Mouse (Mus musculus) layer of hippocampus, postnatal 14 days (tissue): Measurements from ENCODE around the gene Zxdc. TPM values are rescaled to one million over a fixed set of nuclear protein-coding genes. Genes with fewer than 3 reads are reported as not detected.
A peak's percentile ranks its signal among the peaks of the same experiment; 100 is the strongest.

ENCODE experiments used
- DNase-seq, 2 experiments: peaks; one replicate each; pipeline ENCODE4 v3.0.0; 2021 to 2022; ENCODE audit warnings: low spot score in 2 of 2, mixed read lengths in 1 of 2
- long read RNA-seq, 2 experiments: library from polyadenylated mRNA; stranded (forward); transcript quantifications; one replicate each; pipeline ENCODE4 v2.0.0; 2021
- total RNA-seq, 2 experiments: library from RNA; stranded (reverse); gene quantifications; 2 replicates each; pipeline ENCODE4 v1.2.3; 2021

The Zxdc gene
- total RNA-seq: 10 to 100 TPM; 25.2 to 29.8 TPM
- long read RNA-seq, experiment 1, full-length matches to known transcripts: 11 of 15 reads
- long read RNA-seq, experiment 1, partial matches to known transcripts: 2 of 15 reads
- long read RNA-seq, experiment 1, other reads (novel, unspliced or antisense): 2 of 15 reads
- long read RNA-seq, experiment 2, full-length matches to known transcripts: 18 of 23 reads
- long read RNA-seq, experiment 2, partial matches to known transcripts: 1 of 23 reads
- long read RNA-seq, experiment 2, other reads (novel, unspliced or antisense): 4 of 23 reads

DNA sequence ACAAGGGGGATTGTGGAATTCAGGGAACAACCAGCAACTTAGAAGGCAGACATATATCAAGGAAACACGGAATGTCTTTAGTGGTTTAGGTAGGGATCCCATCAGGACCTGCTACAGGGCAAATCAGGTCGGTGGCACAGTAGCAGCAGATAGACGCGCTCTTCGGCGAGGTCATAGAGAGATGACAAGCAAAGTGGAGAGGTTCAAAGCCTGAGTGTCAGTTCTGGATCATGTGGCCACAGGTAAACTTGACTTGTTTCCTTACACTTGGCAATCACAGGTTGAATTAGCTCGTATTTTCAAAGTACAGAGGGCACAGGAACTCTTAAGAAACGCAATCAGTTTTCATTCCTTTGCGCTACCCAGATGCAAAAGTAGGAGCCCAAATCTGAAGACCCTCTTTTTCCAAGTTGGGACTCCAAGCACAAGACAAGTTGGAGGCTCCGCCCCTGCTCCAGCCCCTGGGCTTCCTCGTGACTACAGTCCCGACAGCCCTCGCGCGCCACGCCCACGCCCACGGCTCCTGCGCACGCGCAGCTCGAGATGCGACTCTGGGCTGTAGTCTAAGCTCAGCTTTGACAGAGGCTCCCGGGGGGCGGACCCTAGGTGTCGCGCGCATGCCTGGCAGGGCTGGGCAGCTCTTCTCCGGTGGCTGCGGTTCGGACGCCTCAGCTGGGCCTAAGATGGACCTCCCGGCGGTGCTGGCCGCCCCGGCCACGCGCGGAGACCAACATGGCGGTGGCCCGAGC lies at the start of gene Zxdc:
Gene Zxdc (plus strand): TSS at position 517 of the 749 bp plus-strand sequence.
- DNase-seq: peak; percentile 99 to 100

DNA sequence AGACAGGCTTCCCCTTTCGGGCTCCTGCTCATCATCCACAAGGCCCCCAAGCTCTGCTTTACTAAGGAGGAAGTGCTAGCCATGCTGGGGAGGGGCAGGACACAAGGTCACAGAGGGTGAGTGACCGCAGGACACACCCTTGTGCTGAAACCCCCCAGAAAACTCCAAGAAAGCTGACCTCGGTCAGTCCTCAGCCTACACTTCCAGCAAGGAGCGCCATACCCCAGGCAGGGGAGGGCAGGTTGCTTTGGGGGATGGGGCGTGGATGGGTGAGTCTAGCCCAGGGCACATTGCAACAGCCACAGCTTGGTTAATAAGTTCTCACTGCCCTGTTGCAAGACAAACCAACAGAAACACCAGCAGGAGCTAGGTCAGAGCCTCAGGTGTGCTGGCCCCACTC lies 48.9 kb upstream of the Zxdc start:
- DNase-seq: no peak

DNA sequence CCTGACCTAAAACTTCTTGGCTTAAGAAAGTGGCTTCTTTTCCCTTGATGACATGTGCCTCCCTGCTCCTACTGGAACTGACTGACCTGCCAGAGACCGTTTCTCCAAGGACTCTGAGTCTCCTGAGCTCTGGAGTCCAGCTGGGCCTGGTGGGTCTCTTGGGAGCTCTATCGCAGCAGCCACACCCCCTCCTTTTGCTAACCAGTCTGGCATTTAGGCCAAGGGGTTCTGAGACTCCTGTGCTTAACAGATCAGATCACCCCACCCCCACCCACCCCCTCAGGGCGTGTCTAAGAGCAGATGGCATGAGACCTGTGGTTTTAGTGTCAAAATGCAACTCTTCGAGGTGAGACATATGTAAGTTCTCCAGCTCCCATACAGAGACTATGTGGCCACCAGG lies 47.5 kb upstream of the Zxdc start:
- no peak for DNase-seq

DNA sequence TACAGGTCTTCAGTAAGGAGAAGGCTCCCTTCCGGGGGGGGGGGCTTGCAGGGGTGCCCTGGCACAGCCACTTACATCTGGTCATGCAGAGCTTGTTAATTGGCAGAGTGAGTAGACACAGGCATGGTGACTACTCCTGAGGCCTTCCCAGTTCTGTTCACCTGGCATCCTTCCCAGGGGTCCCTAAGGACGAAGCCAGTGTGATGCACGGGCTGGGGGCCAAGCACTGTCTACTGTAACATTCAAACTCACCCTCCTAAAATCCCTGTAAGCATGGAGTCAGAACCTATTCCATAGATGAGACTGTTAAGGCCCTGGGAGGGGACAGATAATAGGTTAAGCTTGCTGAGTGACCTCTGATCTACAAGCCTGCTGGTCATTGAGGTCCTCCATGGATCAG lies 45.3 kb upstream of the Zxdc start:
- DNase-seq: no peak

DNA sequence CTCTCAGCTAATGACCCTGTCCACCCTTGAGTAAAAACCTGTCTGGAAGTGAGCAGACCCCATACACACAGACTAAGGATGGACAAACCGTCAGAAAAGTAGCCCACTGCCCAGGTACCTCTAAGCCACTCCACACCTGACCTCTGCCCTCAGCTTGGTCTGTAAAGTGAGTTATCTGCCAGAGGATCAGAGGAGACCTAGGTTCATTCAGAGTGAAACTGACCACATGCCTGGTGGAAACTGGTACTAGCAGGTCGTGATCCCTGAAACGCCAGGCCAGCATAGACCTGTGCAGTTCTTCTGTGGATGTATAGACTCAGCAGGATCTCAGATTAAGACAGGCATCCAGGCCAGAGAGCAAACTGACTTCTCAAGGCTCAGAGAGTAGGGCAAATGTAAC lies 44.8 kb upstream of the Zxdc start:
- no peak for DNase-seq

DNA sequence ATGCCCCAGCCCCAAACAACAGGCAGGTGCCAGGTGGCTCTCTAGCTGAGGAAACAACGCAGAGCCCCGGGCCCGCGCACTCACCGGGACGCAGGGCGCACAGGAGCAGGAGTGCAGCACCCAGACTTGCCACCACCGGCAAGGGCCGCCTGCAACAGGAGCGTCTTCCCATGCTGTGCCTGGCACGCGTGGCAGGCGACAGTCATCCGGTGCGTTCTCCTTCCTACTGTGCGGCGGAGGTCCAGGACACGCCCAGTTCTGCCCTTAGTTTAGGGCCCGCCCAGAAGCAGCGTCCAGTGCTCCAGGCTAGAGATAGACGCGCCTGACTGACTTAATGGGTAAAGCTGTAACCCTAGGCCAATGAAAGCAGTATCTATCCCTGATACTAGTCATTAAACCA lies 44.3 kb upstream of the Zxdc start, which contains the start of gene Chst13:
Gene Chst13 (minus strand): TSS at position 195 of the 400 bp plus-strand sequence.
- no peak for DNase-seq

DNA sequence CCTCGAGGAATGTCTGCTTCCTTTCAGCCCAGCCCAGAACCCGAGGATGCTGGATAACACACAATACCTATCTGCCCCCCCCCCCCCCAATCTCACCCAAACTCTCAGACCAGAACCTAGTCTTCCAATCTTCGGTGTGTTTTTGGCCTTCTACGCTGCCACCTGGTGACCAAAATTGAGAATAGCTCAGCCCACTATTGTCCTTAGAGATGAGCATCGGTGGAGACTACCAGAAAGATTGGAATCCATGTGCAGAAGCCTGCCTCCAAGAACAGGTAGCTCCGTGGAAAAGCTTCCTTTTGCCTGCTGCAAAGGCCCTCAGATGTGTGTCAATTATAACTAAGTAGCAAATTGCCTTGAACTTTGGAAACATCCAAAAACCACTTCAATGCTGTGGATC lies 41.6 kb upstream of the Zxdc start:
- DNase-seq: peak; percentile 29 to 43

DNA sequence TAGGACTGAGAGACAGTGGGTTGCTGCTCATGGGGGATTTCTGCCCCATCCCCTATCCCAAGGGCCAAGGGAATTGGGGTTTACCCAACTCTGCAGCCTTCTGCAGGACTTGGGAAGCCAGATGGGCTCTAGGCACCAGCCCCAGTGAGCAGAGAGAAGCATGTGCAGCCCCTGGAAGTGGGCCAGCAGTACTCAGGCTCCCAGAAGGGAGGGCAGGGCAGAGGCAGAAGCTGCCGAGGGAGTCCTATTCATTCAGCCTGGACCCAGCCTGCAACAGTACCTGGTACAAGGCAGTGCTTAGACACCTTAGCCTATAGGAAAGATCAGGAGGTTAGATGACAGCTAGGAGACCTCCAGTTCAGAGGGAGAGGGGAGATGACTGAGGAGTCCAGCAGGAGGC lies 39.3 kb upstream of the Zxdc start:
- DNase-seq: peak; percentile 79 to 87

DNA sequence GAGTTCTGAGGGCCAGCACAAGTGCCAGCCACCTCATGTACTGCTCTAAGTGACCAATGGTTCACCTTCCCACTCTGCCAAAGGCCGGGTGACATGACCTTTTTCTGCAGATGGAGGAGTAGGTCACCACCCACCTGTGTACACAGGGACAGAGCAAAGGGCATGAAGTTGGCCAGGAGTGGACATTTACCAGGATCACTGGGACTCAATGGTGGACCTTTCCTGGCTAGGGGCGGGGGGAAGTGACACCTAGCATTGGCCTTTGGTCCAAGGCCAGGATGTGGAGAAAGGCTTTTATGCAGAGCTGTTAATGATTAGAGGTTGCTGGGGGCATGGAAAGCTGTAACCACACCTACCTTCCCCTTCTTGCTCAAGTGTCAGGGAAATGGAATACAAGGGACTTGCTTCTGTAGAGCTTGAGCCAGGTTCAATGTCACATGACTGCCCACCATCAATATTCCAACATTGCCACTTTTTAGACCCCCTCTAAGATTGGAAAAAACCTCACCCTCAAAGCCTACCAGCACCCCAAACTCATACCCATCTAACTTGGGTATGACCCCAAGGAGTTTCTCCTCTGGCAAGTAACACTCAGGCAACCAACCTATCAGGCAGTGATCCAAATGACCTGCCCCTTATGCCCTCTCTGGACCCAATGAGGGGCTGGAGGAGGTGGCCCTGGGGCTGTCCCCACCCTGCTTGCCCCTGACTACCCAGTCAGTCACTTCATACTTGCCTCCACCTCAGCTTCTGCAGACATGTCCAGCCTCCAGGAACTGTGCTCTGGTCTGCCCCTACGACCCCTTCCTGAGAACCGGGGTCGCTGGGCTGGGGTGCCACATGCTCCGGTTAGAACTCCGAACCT lies 36.5 kb upstream of the Zxdc start, which contains the start of gene Uroc1:
Gene Uroc1 (plus strand): TSS at position 724 of the 865 bp plus-strand sequence.
- no peak for DNase-seq

DNA sequence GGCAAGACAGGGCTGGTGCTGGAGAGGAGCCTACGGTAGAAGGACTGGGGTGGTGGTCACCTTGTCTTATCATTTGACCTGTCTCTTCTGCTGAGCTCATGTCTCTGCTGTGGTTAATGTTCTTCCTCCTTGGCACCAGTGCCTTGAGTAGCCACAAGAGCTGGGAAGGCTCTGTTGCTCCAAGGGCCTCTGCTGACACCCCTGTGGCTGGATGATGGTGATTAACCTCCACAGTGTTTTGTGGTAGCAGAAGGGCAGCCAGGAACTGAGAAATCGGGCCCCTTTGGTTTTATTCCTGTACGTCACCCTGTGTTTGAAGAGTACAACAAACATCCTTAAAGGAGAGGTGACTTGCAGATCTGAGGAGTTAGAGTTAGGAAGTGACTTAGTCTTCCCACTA lies 35.0 kb upstream of the Zxdc start:
- DNase-seq: no peak

DNA sequence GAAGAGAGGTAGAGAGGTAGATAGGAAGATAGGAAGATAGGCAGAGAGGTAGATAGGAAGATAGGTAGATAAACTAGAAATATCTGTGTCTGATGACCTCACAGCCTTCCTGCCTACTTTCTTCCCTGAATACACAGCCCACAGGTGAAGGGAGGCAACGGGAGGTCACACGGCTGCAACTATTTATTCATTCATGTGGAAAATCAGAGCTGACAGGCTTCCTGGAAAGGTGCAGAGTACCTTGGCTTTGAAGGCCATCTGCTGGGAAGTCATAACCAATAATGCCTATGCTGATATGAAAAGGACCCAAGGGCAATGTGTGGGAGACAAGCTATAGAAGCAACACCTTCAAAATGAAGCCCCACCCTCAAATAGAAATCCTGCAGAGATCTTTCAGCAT lies 26.9 kb upstream of the Zxdc start:
- no peak for DNase-seq

DNA sequence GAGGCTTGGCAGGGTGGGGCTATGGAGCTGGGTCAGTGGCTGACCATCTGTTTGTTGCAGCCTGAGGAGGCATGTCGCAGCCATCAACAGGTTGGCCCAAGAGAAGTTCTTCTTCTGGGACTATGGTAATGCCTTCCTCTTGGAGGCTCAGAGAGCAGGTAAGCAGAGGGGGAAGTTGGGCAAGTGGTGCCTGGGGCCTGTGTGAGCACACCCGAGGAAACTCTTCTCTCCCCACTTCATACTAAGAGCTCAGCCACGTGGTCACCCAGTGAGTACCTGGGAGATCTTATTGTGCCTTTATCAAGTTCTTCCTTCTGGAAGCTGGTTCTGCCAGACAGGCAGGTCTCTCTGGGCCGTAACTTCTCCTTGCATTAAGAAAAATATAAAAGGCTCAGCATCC lies 22.1 kb upstream of the Zxdc start:
- no peak for DNase-seq

DNA sequence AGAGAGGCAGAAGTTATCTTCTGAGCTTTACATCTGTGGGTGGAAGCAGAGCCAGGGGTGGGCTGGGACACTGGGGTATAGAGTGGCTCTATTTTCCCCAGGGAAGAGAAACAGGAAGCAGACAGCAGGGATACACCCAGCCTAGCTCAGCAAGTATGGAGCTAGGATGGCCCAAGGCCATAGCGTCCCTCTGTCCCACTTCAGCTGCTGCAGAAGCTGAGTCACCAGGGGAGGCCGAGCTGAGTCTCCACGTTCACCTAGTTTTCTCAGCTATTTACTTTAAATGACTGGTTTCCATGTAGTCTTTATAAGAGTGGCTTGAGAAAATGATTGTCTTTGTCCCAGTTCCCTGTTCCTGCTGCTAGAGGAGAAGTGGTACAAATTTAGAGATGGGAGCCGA lies 20.8 kb upstream of the Zxdc start:
- no peak for DNase-seq

DNA sequence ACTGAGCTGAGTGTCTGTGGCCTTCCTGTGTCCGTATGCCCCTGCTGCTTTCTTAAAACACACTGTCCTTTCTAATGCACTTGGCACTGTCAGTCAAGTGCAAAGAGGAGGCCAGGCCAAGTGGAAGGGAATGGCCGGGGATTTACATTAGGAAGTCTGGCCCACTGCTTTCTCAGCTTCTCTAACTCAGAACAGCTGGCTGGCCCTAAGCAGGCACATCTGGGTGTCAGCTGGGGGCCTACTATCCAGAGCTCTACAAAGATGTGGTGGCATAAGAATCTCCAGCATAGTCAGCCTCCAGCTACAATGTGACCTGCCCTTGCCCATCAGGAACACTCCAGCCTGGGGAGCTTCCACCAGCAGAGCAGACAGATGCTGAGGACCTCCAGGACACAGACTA lies 19.3 kb upstream of the Zxdc start:
- DNase-seq: no peak

DNA sequence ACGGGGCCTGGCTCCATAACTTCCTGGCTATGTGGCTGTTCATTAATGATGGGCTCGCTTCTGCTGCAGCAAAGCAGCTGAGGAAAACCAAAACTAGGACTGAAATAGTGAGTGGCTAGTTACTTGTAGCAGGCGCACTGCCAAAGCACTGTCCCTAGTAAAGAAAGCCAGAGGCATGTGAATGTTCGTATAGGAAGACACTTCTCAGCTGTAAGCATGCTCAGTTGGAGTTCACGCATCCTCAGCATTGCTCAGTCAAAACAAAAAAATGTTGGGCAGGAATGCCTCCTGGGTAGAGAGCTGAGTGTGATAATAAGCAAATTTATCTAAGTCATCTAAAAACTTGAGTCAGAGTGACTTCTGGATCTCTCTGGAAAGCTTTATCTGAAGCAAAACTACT lies 11.2 kb upstream of the Zxdc start:
- no peak for DNase-seq

DNA sequence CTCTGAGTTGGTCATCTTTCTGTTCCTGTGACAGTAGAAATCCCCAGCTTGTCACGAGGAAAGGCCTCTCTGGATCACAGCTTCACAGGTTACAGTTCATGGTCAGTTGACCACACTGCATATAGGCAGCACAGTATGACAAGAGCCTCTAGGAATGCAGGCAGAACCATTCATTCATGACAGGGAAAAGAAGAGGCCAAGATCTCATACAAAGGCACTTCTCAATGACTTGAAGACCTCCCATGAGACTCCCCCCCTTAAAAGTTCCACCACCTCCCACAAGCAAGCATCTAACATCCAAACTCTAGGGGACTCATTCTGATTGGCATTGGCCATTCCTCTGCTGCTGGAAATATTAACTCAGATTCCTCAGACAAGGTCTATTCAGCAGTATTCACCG lies 9.8 kb upstream of the Zxdc start:
- no peak for DNase-seq

DNA sequence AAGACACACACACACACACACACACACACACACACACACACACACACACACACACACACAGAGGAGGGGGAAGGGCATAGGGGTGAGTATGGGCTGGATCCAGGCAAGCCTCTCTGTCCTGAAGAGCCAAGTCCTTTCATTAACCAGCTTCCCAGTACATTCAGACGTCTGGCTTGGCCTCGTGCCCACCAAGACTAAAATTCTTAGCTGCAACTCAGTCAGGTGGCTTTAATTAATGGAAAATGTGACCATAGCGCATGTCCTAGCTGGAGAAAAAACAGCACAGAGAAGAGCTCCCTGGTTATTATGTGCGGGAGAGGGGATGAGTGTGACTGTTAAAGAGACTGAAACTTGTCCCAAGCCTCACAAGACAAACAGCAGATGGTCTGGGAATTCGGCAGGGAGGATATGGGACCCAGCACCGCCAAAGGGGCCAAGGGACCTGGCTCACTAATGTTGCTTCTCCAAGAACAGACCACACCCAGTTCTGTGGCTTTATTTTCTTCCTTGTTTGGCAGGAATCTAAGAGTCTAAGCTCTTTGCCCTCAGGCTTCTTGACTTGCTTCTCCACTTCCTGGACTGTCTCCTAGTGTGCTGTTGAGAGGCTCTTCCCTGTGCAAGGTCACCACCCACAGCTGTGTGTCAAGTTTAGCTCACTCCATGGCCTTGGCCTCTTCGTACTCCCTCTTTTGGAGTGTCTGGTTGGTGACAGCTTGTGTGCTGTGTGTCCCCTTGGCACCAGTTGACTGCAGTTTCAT lies 9.1 kb upstream of the Zxdc start:
- DNase-seq: no peak

DNA sequence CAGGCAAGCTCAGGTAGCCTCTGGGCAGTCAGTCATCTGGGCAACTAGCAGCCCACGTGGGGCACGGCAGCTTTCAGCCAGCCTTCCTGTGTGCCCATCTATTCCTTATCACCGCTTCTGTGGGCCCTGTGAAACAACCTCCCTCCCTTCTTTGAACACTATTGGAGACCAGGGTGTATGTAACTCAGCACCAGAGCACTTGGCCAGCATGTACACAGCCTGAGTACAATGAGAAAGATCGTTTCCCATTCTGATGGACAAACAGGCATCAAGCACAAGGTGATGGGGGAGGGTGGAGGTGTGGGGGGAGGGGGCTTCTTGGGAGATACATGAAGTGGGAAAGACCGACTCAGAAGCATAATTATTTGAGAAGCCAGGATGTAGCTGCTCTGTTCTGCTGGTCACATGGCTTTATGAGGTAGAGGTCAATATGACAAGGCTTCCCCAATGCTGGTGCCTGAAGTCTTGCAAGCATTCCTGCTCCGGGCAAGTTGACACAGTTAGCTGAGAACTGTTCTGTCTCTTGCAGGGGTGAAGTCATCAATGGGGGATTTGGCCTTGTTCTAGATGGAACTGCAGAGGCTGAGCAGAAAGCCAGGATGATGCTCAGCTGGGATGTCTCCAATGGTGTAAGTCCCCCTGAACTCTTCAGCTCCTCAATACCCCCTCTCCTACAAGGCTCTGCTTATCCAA lies 8.2 kb upstream of the Zxdc start:
- DNase-seq: no peak

DNA sequence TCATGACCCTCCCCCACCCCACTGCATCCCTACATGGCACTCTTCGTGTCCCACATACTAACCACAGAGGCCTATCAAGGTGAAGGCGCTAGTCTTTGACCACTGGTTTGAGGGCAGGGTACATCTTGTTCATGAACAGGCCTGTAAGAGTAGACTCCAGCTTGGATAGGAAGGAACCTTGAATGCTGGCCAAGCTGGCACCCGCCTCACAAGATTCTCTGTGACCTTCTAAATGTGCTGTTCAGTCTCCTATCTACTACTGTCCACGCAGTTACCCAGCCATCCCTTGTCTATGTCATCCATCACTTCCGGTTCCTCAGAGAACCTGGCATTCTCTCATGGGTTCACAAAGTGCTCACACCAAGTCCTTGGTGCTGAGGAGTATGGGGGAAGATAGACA lies 6.0 kb upstream of the Zxdc start:
- DNase-seq: no peak
